Mouse (Mus musculus): ENCODE measurements around the gene AI597479.
"Not testable (repeated sequence)": the region's sequence is repeated elsewhere in the genome, so short reads cannot be mapped to it uniquely, and the experiment has no call there.

AI597479 gene

GRCm38 (mm10) chr1:43127196-43127595 is 28.7 kb downstream of the AI597479 start:
- DNase-seq = no peak

- DNase-seq = no peak
These were observed 29.5 kb downstream of the AI597479 start for GRCm38 (mm10) chr1:43127820-43128610.

GRCm38 (mm10) chr1:43130219-43130981 is 31.9 kb downstream of the AI597479 start:
- no peak for DNase-seq

- peak; percentile 57 to 69 for DNase-seq
These were observed 33.1 kb downstream of the AI597479 start for GRCm38 (mm10) chr1:43131591-43131990.

GRCm38 (mm10) chr1:43136488-43137029 is 38.0 kb downstream of the AI597479 start:
- DNase-seq = not testable (repeated sequence)

- no peak for DNase-seq
These were observed 38.8 kb downstream of the AI597479 start for GRCm38 (mm10) chr1:43137334-43137733.

- no peak for DNase-seq
These were observed 39.8 kb downstream of the AI597479 start for GRCm38 (mm10) chr1:43138268-43138812.

GRCm38 (mm10) chr1:43139587-43140266 is 41.2 kb downstream of the AI597479 start:
- DNase-seq = peak; percentile 92 to 95

GRCm38 (mm10) chr1:43141555-43141961 is 43.0 kb downstream of the AI597479 start:
- DNase-seq = peak; percentile 77 to 78

GRCm38 (mm10) chr1:43142849-43143248 is 44.3 kb downstream of the AI597479 start:
- DNase-seq = peak; percentile 38 to 51

GRCm38 (mm10) chr1:43143284-43143683 is 44.8 kb downstream of the AI597479 start:
- DNase-seq = peak; percentile 40 to 41

GRCm38 (mm10) chr1:43143791-43144190 is 45.3 kb downstream of the AI597479 start:
- no peak for DNase-seq

GRCm38 (mm10) chr1:43144338-43144906 is 45.9 kb downstream of the AI597479 start:
- no peak for DNase-seq

GRCm38 (mm10) chr1:43145388-43145787 is 46.9 kb downstream of the AI597479 start:
- DNase-seq = no peak

GRCm38 (mm10) chr1:43147474-43147873 is 49.0 kb downstream of the AI597479 start:
- no peak for DNase-seq

- no peak for DNase-seq
These were observed 51.7 kb downstream of the AI597479 start for GRCm38 (mm10) chr1:43150225-43150624.

- no peak for DNase-seq
These were observed 54.1 kb downstream of the AI597479 start for GRCm38 (mm10) chr1:43152626-43153025.

GRCm38 (mm10) chr1:43153538-43153937 is 55.0 kb downstream of the AI597479 start:
- no peak for DNase-seq

GRCm38 (mm10) chr1:43154491-43154890 is 56.0 kb downstream of the AI597479 start:
- no peak for DNase-seq

- no peak for DNase-seq
These were observed 59.4 kb downstream of the AI597479 start for GRCm38 (mm10) chr1:43157907-43158306.

GRCm38 (mm10) chr1:43159429-43159828 is 60.9 kb downstream of the AI597479 start:
- DNase-seq = no peak

GRCm38 (mm10) chr1:43162394-43162793 is 63.9 kb downstream of the AI597479 start:
- no peak for DNase-seq
